ENCODE assay signal across 15 mouse cellular contexts in genomic region chr2:4071831-4072230, GRCm38 (mm10). TPM values are rescaled to one million over a fixed set of nuclear protein-coding genes. Genes with fewer than 3 reads are reported as not detected.
A peak's percentile ranks its signal among the peaks of the same experiment; 100 is the strongest.
DNase-seq lines count a peak whose midpoint lies in the region; ATAC-seq lines count a peak whose summit lies in the region.
"Had no signal": no experiment of that assay in that cellular context is flagged by ENCODE, and none has a peak within 500 bp of the region (broad histone marks: within the 10 kb centered on the region; RNA-seq: fewer than 3 reads in every experiment).

No protein-coding gene starts in this region.

- no peak for DNase-seq in hindbrain, embryonic 11.5 days (ENCODE audit: low spot score)
- no peak for DNase-seq in hindbrain, embryonic 10.5 days (ENCODE audit: low spot score)
- no peak for DNase-seq in neural tube, embryonic 10.5 days (ENCODE audit: extremely low spot score, low spot score)
- no peak for DNase-seq in liver
- no peak for DNase-seq in liver, embryonic 11.5 days (ENCODE audit: low spot score)
- DNase-seq in adrenal gland, adult 2 months: no peak
- DNase-seq: adrenal gland, adult 8-10 months; cerebellum, postnatal 10 days; layer of hippocampus, postnatal 36 days; liver, postnatal 0 days; lung, postnatal 36 days; thymus, postnatal 25 days had no signal

- ATAC-seq in hindbrain, embryonic 11.5 days (ENCODE audit: low FRiP score): peak; percentile 66
- peak; percentile 70 for ATAC-seq in neural tube, embryonic 13.5 days (ENCODE audit: low read depth)
- peak; percentile 90 for ATAC-seq in hindbrain, embryonic 15.5 days (ENCODE audit: low FRiP score, low read depth)
- ATAC-seq in liver, embryonic 11.5 days (replicated peaks; ENCODE audit: low FRiP score): no peak
- ATAC-seq: liver, postnatal 0 days had no signal

- H3K4me2 ChIP-seq in hindbrain, embryonic 11.5 days (replicated peaks; ENCODE audit: low read depth, low read length): no peak overlapping the region
- no peak overlapping the region for H3K4me2 ChIP-seq in neural tube, embryonic 13.5 days
- H3K4me2 ChIP-seq in hindbrain, embryonic 15.5 days: peak overlapping the region; percentile 26
- no peak overlapping the region for H3K4me2 ChIP-seq in liver, embryonic 11.5 days

- H3K4me1 ChIP-seq in hindbrain, embryonic 11.5 days (replicated peaks; ENCODE audit: control insufficient read depth, insufficient read depth, low read length): no peaks in the 10 kb centered on the region
- H3K4me1 ChIP-seq in hindbrain, embryonic 10.5 days (replicated peaks): no peaks in the 10 kb centered on the region
- H3K4me1 ChIP-seq in neural tube, embryonic 13.5 days (replicated peaks): peaks cover 11% of the 10 kb centered on the region; the same call in 1 of the 2 replicates
- peaks cover 8% of the 10 kb centered on the region; the same call in 1 of the 2 replicates for H3K4me1 ChIP-seq in hindbrain, embryonic 15.5 days (replicated peaks)
- H3K4me1 ChIP-seq in liver, embryonic 11.5 days (replicated peaks; ENCODE audit: control insufficient read depth, insufficient read depth, low read length): no peaks in the 10 kb centered on the region
- H3K4me1 ChIP-seq: heart, embryonic 10.5 days had no signal

- no peaks in the 10 kb centered on the region for H3K27me3 ChIP-seq in hindbrain, embryonic 11.5 days (ENCODE audit: control insufficient read depth, insufficient read depth, low read length)
- no peaks in the 10 kb centered on the region for H3K27me3 ChIP-seq in hindbrain, embryonic 10.5 days (ENCODE audit: insufficient read depth, poor library complexity, severe bottlenecking)
- H3K27me3 ChIP-seq in neural tube, embryonic 13.5 days: no peaks in the 10 kb centered on the region
- H3K27me3 ChIP-seq in hindbrain, embryonic 15.5 days: no peaks in the 10 kb centered on the region
- H3K27me3 ChIP-seq in liver, embryonic 11.5 days (replicated peaks; ENCODE audit: control insufficient read depth, insufficient read depth, low read length): no peaks in the 10 kb centered on the region

- no peak overlapping the region for H3K4me3 ChIP-seq in hindbrain, embryonic 11.5 days (ENCODE audit: low read depth, low read length)
- no peak overlapping the region for H3K4me3 ChIP-seq in hindbrain, embryonic 10.5 days
- H3K4me3 ChIP-seq in neural tube, embryonic 13.5 days: no peak overlapping the region
- H3K4me3 ChIP-seq in hindbrain, embryonic 15.5 days: no peak overlapping the region
- no peak overlapping the region for H3K4me3 ChIP-seq in liver, embryonic 11.5 days (ENCODE audit: low read depth, low read length)
- H3K4me3 ChIP-seq: heart, embryonic 10.5 days had no signal

- no peaks in the 10 kb centered on the region for H3K9me3 ChIP-seq in hindbrain, embryonic 11.5 days (ENCODE audit: control insufficient read depth, low read length)
- H3K9me3 ChIP-seq in hindbrain, embryonic 10.5 days: no peaks in the 10 kb centered on the region
- H3K9me3 ChIP-seq in neural tube, embryonic 13.5 days: no peaks in the 10 kb centered on the region
- H3K9me3 ChIP-seq in hindbrain, embryonic 15.5 days: no peaks in the 10 kb centered on the region
- no peaks in the 10 kb centered on the region for H3K9me3 ChIP-seq in liver, embryonic 11.5 days (ENCODE audit: control insufficient read depth, low read length)
- H3K9me3 ChIP-seq: heart, embryonic 10.5 days had no signal

- no peak overlapping the region for H3K27ac ChIP-seq in hindbrain, embryonic 11.5 days (ENCODE audit: low read depth, low read length)
- no peak overlapping the region for H3K27ac ChIP-seq in hindbrain, embryonic 10.5 days
- no peak overlapping the region for H3K27ac ChIP-seq in neural tube, embryonic 13.5 days (replicated peaks)
- H3K27ac ChIP-seq in hindbrain, embryonic 15.5 days (replicated peaks): peak overlapping the region; percentile 48; the same call in 1 of the 2 replicates
- H3K27ac ChIP-seq in liver, embryonic 11.5 days (ENCODE audit: low read depth, low read length): no peak overlapping the region
- H3K27ac ChIP-seq: heart, embryonic 10.5 days had no signal

- H3K9ac ChIP-seq in hindbrain, embryonic 11.5 days (ENCODE audit: low read depth, low read length): no peak overlapping the region
- H3K9ac ChIP-seq in neural tube, embryonic 13.5 days: no peak overlapping the region
- H3K9ac ChIP-seq in hindbrain, embryonic 15.5 days: no peak overlapping the region
- H3K9ac ChIP-seq in liver, embryonic 11.5 days (ENCODE audit: low read depth, low read length): no peak overlapping the region
- H3K9ac ChIP-seq: liver, postnatal 0 days had no signal

- no peaks in the 10 kb centered on the region for H3K36me3 ChIP-seq in hindbrain, embryonic 11.5 days (ENCODE audit: control insufficient read depth, insufficient read depth, low read length)
- H3K36me3 ChIP-seq in hindbrain, embryonic 10.5 days: no peaks in the 10 kb centered on the region
- H3K36me3 ChIP-seq in neural tube, embryonic 13.5 days: no peaks in the 10 kb centered on the region
- H3K36me3 ChIP-seq in hindbrain, embryonic 15.5 days: no peaks in the 10 kb centered on the region
- no peaks in the 10 kb centered on the region for H3K36me3 ChIP-seq in liver, embryonic 11.5 days (ENCODE audit: control insufficient read depth, insufficient read depth, low read length)
- H3K36me3 ChIP-seq: heart, embryonic 10.5 days had no signal

- 71% methylated on average over 7 of the region's 7 CpGs for WGBS in hindbrain, embryonic 11.5 days
- 80% methylated on average over 7 of the region's 7 CpGs for WGBS in hindbrain, embryonic 10.5 days
- 57% methylated on average over 7 of the region's 7 CpGs for WGBS in neural tube, embryonic 13.5 days
- WGBS in hindbrain, embryonic 15.5 days: 49% methylated on average over 7 of the region's 7 CpGs
- 66% methylated on average over 7 of the region's 7 CpGs for WGBS in liver, embryonic 11.5 days

RNA-seq across cellular contexts. Expression of gene Frmd4a, which starts 54.3 kb away (rescaled TPM):
- polyA plus RNA-seq in hindbrain, embryonic 11.5 days (2014; fragmentation: Nextera tagmentation; extraction: Ambion mirVana): 50.6 and 72.7 TPM in 2 replicates
- 42.7 and 49.1 TPM in 2 replicates for polyA plus RNA-seq in hindbrain, embryonic 10.5 days (2016; fragmentation: Nextera tagmentation; extraction: Ambion mirVana)
- polyA plus RNA-seq in neural tube, embryonic 13.5 days (2015; fragmentation: Nextera tagmentation; extraction: Ambion mirVana): 49.2 and 51.0 TPM in 2 replicates
- 56.1 and 57.0 TPM in 2 replicates for polyA plus RNA-seq in hindbrain, embryonic 15.5 days (2015; fragmentation: Nextera tagmentation; extraction: Ambion mirVana)
- 16.9 and 18.6 TPM in 2 replicates for polyA plus RNA-seq in liver, embryonic 11.5 days (2014; fragmentation: Nextera tagmentation; extraction: Ambion mirVana)
- 10 to 100 TPM; 11.4 to 15.8 TPM for total RNA-seq in adrenal gland, adult 2 months (2021)
- polyA plus RNA-seq in adrenal gland, adult 2 months (2012; rRNA removed): 9.8 and 12.0 TPM in 2 replicates
